Mouse (Mus musculus): Measurements from ENCODE around the gene Acmsd.
"Not testable (repeated sequence)": the region's sequence is repeated elsewhere in the genome, so short reads cannot be mapped to it uniquely, and the experiment has no call there.

Acmsd gene

GRCm38 (mm10) chr1:127729096-127729495, at the start of gene Acmsd:
Acmsd (plus strand) TSS chr1:127729413.
- DNase-seq (ENCODE audit: low spot score in 2 of 2) = no peak

GRCm38 (mm10) chr1:127679498-127680133, 49.6 kb upstream of the Acmsd start, which contains the start of gene Tmem163:
Tmem163 (minus strand) TSS chr1:127679548.
- no peak for DNase-seq (ENCODE audit: low spot score in 2 of 2)

- DNase-seq (ENCODE audit: low spot score in 2 of 2) = no peak
Measured at GRCm38 (mm10) chr1:127696533-127696932, 32.7 kb upstream of the Acmsd start.

GRCm38 (mm10) chr1:127702187-127702586, 27.0 kb upstream of the Acmsd start:
- no peak for DNase-seq (ENCODE audit: low spot score in 2 of 2)

- DNase-seq (ENCODE audit: low spot score in 2 of 2) = peak in 1 of 2 experiments; percentile 16
Measured at GRCm38 (mm10) chr1:127706269-127706668, 22.9 kb upstream of the Acmsd start.

GRCm38 (mm10) chr1:127716441-127716840, 12.8 kb upstream of the Acmsd start:
- DNase-seq (ENCODE audit: low spot score in 2 of 2) = no peak

- no peak for DNase-seq (ENCODE audit: low spot score in 2 of 2)
Measured at GRCm38 (mm10) chr1:127718290-127718689, 10.9 kb upstream of the Acmsd start.

- DNase-seq (ENCODE audit: low spot score in 2 of 2) = no peak
Measured at GRCm38 (mm10) chr1:127723596-127723995, 5.6 kb upstream of the Acmsd start.

- DNase-seq (ENCODE audit: low spot score in 2 of 2) = no peak
Measured at GRCm38 (mm10) chr1:127731086-127731485, 1.9 kb downstream of the Acmsd start.

- no peak for DNase-seq (ENCODE audit: low spot score in 2 of 2)
Measured at GRCm38 (mm10) chr1:127732435-127732834, 3.2 kb downstream of the Acmsd start.

GRCm38 (mm10) chr1:127732841-127733240, 3.6 kb downstream of the Acmsd start:
- DNase-seq (ENCODE audit: low spot score in 2 of 2) = no peak

- no peak for DNase-seq (ENCODE audit: low spot score in 2 of 2)
Measured at GRCm38 (mm10) chr1:127735356-127735755, 6.1 kb downstream of the Acmsd start.

GRCm38 (mm10) chr1:127750401-127751102, 21.3 kb downstream of the Acmsd start:
- DNase-seq (ENCODE audit: low spot score in 2 of 2) = no peak

- DNase-seq (ENCODE audit: low spot score in 2 of 2) = no peak
Measured at GRCm38 (mm10) chr1:127755806-127756205, 26.6 kb downstream of the Acmsd start.

GRCm38 (mm10) chr1:127756331-127757163, 27.3 kb downstream of the Acmsd start:
- DNase-seq (ENCODE audit: low spot score in 2 of 2) = no peak

- not testable (repeated sequence) for DNase-seq (ENCODE audit: low spot score in 2 of 2)
Measured at GRCm38 (mm10) chr1:127757164-127757545, 27.9 kb downstream of the Acmsd start.

GRCm38 (mm10) chr1:127765468-127765867, 36.3 kb downstream of the Acmsd start:
- DNase-seq (ENCODE audit: low spot score in 2 of 2) = no peak

GRCm38 (mm10) chr1:127766741-127767140, 37.5 kb downstream of the Acmsd start:
- no peak for DNase-seq (ENCODE audit: low spot score in 2 of 2)

- DNase-seq (ENCODE audit: low spot score in 2 of 2) = no peak
Measured at GRCm38 (mm10) chr1:127773198-127773802, 44.1 kb downstream of the Acmsd start.

- peak; percentile 98 to 99 for DNase-seq (ENCODE audit: low spot score in 2 of 2)
Measured at GRCm38 (mm10) chr1:127773803-127774500, 44.7 kb downstream of the Acmsd start, which contains the start of gene Ccnt2. Ccnt2 (plus strand) TSS chr1:127774164.

- DNase-seq (ENCODE audit: low spot score in 2 of 2) = no peak
Measured at GRCm38 (mm10) chr1:127774501-127774880, 45.3 kb downstream of the Acmsd start.

Measured in frontal cortex, postnatal 14 days (tissue).